Mouse (Mus musculus): ENCODE measurements around the gene Hist2h4.
"Not testable (repeated sequence)": the region's sequence is repeated elsewhere in the genome, so short reads cannot be mapped to it uniquely, and the experiment has no call there.

The Hist2h4 gene

DNA sequence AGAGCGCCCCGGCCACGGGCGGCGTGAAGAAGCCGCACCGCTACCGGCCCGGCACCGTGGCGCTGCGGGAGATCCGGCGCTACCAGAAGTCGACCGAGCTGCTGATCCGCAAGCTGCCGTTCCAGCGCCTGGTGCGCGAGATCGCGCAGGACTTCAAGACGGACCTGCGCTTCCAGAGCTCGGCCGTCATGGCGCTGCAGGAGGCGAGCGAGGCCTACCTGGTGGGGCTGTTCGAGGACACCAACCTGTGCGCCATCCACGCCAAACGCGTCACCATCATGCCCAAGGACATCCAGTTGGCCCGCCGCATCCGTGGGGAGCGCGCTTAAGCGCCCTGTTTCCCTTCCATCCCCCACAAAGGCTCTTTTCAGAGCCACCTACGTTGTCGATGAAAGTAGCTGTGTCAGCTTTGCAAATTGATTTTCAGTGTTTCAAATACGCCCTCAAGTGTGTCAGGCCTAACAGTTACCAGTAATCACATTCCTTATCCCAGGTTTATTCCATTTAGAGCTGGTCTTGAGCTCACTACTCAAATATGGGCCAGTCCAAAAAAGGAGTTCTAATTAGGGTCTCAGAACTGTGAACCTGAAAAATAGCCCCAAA lies 5.8 kb upstream of the Hist2h4 start:
- not testable (repeated sequence) for DNase-seq (ENCODE audit: low spot score)

DNA sequence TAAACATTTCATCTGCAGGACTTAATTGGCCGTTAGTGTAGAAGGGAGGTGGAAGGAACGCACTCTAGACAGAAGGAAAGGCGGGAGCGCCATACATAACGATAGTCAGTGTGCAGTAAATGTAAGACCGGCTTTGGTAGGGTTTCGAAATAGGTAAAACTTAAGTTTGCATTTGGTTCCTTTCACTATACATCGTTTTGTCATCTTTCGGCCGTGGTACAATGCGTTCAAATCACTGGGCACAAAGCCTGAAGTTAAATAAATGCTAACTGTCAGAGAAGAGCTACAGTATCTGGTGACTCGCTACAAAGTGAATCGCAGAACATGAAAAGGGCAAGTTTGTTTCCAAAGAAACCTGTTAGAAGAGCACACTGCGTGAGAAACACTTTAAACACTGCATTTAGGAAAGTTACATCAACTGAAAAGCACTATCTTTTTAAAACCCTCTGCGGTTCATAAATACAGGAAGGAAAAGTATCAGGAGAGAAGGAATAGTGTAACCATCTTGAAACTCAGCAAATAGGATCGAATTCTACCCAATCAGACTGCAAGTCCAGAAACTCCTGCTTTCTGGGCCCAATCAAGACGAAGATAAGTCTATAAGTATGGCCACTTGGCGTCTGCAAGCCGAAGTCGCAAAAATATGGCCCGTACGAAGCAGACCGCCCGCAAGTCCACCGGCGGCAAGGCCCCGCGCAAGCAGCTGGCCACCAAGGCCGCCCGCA lies 5.1 kb upstream of the Hist2h4 start, which contains the start of gene Hist2h3b:
Hist2h3b (plus strand) TSS at position 604 of the 725 bp plus-strand sequence.
- peak; percentile 72 for DNase-seq (ENCODE audit: low spot score)

DNA sequence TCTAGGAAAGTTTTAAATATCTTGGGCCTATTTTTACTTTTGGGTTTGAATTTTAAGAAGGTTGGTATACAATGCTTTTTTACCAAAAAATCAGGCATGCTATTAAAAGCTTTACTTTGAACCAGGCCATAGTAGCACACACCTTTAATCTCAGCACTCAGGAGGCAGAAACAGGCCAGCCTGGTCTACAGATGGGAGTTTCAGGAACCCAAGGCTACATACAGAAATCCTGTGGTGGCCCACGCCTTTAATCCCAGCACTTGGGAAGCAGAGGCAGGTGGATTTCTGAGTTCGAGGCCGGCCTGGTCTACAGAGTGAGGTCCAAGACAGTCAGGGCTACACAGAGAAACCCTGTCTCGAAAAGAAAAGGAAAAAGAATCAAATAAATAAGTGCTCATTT lies 4.4 kb upstream of the Hist2h4 start:
- no peak for DNase-seq (ENCODE audit: low spot score)

DNA sequence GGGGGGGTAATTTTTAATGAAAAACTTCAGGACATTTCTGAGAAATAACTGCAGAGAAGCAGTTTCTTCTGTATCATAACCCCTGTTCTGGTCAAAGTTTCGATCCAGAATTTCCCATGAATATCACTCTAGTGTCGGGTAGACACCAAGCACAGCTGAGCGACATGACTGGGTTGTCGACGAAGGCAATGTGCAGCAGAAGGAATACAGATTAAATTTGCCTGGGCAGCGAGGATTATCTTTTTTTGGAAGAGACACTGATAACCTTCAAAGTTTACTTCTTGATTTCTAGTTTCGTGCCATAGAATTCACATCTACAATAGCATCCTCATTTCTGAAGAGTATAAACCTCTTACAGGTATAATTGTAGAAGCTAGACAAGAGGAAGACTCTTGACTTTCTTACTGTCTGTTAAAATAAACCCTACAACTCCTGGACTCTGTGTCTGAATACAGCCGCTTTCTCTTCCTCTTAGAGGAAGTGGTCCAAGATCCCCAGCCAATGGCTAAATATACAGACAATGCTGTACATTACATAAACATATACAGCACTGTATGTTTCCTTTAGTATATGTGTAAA lies 3.1 kb upstream of the Hist2h4 start:
- DNase-seq (ENCODE audit: low spot score): no peak

DNA sequence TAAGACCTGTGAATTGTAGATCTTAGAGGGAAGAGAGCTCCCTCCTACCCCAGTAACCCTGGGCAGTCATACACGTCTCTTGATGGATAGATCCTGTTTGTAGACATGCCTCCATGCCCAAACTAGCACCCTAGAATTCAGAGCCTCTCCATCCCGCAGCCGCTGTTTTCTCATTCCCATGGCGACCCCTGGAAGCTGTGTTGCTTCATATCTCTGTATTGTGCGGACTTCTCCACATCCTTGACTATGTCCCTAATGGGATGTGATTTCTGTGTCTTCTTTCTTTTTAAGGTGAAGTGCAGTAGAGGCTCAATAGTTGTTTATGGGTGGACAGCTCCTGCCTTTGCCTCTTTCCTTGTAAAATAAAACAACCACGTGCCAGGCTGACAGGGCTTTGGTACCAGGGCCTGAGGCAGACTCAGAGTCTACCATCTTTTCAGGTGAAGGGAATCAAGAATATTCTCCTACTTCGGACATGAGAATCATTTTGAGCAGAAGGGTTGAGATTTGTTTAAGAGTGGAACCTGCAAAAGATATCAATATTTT lies 1.4 kb upstream of the Hist2h4 start:
- no peak for DNase-seq (ENCODE audit: low spot score)

DNA sequence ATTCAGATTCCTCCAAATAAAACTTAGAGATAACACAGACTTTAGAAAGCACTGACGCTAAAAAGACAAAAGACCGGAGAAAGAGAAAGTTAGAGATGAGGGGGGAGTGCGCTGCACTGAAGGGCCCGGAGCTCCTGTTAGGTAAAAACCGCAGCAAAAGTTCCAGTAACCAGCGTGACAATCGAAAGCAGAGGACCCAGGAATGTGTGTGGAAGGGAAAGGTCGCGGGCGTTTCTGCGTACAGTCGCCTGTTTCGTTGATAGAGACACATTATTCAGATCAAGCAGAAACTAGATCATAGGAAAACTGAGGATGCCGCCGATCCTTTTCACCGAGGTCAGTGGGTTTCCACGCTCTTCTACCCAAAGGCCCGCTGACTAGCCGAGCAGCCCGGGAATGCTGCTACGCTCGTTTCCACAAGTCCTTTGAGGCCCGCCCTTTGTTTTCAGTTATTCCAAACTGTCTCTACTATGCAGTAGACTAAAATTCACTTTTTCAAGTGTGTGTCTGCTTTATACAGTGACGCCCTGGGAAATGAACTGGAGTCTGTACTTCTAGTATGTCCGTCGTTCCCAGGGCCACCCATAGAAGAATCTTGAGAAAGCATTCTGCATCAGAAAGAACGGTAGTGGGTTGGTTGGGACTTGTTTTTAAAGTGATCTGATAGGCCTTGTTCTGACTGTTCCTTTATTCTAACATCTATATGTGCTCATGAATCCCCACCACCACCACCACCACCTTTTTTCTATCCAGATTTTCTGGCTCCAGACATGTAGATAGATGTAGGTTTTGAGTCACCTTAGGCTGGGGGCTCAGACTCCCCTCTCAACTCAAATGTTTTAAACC lies 670 bp upstream of the Hist2h4 start:
- DNase-seq (ENCODE audit: low spot score): no peak

DNA sequence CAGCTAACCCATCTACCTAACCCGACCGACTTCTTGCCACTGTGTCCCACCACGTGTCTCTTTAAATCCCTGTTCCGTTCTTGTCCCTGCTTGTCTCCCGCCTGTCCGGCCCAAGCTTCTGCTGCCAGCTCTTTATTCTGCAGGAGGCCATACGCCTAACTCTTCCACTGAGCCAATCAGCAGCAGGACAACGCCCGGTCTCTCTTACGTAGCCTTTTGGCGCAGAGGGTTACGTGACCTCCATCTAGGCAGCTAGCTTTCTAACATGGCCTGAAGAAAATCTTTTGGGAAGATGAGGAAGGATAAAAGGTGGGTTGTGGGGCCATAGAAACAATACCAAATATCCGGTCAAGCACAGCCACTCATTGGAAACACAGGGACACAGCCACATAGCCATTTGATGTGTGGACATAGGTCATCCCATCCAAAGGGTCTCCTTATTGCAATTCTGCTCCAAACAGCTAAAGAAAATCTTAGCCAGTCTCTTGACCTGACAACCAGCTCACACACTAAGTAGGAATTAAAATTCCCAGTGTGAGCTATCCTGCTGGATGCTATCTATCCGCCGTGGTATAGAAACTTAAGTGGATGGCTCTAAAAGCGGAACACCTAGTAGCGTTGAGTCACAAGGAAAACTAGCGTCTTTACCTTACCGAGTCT lies 765 bp downstream of the Hist2h4 start:
- peak; percentile 81 for DNase-seq (ENCODE audit: low spot score)

DNA sequence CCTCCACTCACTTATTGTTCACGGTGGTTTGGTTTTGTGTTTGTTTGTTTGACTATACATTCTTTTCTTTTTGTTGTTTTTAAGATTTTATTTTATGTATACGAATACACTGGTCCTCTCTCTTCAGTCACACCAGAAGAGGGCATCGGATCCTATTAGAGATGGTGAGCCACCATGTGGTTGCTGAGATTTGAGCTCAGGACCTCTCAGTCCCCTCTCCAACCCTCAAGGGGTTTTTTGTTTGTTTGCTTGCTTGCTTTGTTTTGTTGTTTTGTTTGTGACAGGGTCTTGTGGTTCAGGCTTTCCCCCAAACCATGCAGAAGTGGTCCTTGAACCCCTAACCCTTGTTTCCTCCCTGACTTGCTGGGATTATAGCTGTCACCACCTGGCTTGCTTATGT lies 1.5 kb downstream of the Hist2h4 start:
- DNase-seq (ENCODE audit: low spot score): no peak

DNA sequence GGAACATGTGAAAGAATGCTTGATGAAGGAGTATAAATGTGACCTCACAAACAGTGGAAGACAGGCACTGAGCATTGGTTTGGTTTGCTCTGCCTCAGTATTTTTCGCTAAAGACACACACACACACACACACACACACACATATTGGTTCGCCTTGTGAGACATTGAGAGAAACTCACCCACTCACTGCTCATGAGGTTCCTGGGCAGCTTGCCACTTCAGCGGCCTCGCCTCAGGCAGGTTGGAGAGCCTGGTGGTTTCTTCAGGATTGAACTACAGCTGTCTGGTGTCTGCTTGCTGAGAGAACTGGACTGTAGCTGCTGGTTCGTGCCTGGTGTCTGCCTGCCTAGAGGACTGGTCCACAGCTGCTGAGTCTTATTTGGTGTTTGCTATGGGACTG lies 2.9 kb downstream of the Hist2h4 start:
- DNase-seq (ENCODE audit: low spot score): no peak

DNA sequence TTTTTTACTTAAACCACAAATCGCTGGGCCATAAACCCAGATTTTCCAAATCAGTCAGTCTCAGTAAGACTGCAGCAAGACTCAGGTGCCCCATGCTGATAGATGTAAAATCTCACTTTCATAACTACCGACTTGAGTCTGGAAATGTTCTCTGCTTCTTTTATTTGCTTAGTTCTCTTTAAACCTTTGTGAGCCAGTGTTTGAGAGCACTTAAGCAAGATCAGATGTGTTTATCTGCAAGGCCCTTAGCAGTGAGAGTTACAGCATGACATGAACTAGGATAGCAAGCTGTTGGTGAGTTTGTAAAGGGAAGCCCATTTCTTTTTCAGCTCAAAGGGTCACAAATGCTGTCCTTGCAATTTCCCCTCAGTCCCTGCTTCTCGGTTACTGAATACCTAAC lies 5.9 kb downstream of the Hist2h4 start:
- no peak for DNase-seq (ENCODE audit: low spot score)

DNA sequence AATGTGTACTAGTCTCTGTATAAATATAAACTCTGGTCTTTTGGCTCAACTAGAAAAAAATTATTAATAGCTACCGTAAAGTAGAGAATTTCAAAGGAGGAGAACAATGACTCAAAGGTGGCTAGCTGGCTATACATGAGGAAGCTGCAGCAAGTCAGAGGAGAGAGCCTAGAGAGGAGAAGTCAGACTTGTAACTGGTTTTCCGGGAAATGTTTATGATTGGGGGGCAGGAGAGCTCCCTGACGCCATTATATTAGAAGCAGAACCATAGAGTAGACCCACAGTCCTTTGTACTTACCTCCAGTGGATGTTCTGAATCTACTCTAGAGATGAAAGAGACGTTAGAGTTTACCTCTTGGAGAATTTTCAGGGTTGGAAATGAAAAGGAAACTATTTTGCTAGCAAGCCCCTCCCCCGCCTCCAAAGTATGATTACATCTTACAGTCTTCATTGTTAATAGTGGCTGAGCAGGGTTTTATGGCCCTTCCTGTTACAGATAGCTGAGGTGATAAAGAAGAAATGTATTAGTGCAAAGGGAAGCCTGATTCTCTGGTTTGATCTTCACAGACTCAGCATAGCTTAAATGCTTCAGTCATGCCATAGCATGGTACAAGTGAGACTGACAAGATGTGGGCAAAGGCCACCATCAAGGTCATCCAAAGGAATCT lies 7.1 kb downstream of the Hist2h4 start:
- no peak for DNase-seq (ENCODE audit: low spot score)

DNA sequence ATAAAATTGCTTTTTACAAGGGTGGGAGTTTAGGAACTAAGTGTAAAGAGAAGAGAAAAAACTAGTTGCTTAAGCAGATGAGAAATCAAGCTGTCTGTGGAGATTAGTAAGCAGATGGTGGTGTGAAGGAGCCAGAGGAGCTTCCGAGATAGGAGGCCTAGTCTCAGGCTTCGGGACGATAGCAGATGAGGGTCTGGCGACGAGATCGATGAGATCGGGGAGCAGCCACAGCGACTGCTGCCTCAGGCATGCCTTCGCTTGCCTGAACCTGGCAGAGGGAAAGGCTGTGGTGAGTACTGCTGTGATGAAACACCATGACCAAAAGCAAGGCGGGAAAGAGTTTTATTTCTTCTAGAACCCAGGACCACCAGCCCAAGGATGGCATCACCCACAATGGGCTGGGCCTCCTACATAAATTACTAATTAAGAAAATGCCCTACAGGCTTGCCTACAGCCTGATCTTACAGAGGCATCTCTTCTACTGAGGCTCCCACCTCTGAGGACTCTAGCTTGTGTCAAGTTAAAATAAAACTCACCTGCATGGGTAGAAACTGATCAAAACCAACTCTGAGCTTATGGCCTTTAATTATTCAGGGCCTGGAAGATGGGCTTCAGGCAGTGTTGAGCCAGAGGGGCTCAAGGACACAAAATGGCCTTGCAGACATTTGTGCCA lies 8.3 kb downstream of the Hist2h4 start:
- DNase-seq (ENCODE audit: low spot score): no peak

DNA sequence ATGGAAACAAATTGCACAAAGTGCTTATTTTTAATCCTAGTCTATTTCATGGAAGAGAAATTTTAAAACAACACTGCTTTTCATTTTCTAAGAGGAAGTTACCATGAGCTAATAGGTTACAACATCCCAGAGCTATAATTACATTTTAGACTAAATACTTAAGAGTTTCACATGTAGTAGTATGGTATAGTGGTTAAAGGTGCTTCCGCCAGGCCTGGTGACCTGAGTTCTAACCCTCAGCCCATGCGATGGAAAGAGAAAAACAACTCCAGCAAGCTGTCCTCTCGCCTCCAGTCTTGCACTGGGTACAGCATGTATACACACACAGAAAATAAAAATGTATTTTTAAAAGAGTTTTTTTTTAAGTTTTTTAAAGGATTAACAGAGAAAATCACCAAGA lies 11.3 kb downstream of the Hist2h4 start:
- DNase-seq (ENCODE audit: low spot score): no peak

DNA sequence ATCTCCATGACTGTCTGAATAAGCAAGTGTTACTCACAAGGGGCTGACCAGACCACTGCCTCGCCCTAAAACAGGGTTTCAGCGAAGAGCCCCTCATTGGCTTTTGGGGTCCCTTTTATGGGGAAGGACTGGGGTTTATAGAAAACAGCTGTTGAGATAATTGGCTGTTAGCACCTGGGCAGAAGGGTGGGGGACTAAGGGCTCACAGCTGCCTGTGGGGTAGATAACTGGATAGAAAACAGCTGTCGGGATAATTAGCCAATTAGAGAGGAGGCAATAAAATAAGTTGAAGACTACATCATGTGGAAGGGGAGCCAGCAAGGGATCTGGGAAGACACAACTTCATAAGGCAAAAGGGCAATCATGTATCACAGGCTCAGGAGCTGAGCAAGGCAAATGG lies 12.2 kb downstream of the Hist2h4 start:
- no peak for DNase-seq (ENCODE audit: low spot score)

DNA sequence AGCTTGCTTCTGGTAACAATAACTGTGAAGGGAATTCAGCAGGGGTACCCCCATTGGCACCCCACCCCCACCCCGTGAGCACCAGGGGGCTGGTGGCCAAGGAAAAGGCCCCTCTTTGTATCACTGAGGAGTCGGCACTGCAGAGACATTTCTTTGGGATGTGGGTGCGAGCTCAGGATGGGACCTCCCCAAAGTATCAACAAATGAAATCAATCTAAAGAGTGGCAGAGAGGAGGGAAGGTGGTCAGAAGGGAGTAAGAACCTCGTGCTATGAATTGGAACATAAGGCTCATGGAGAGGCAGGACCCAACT lies 14.1 kb downstream of the Hist2h4 start:
- DNase-seq (ENCODE audit: low spot score): no peak

DNA sequence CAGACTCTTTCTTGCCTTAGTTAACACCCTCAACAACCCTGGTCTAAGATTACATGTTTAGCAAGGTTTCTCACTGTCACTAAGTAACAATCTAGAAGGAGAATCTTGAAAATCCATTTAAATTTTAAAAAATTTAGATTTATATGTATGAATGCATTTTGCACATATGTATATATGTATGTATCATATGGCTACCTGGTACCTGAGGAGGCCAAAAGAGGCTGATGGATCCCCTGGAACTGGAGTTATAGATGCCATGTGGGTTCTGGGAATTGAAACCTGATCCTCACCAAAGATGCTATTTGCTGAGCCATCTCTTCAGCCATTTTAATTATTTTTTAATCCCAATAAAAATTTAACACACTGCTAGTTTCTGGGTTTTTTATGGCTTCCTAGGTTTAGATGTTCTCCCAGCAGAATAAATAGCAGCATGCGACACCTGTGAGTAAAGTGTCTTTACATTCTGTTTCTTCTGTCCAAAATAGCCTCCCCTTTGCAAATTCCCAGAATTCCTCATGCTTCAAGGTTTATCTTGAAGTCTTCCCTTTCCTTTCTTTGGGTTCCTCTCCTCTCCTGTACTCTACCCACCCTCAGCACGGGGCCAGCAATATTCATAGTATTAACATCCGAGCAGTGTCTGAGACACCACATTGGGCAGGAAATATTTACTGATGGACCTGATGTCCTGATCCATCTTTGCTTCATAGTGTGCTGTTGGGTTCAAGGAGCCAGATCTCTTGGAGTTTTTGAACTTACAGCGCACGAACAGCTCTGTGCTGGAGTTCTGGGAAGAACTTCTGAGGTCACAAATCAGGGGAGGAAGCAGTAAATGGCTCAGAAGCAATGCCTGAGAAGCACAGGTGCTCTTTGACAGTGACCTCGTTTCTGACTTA lies 14.7 kb downstream of the Hist2h4 start:
- DNase-seq (ENCODE audit: low spot score): no peak

DNA sequence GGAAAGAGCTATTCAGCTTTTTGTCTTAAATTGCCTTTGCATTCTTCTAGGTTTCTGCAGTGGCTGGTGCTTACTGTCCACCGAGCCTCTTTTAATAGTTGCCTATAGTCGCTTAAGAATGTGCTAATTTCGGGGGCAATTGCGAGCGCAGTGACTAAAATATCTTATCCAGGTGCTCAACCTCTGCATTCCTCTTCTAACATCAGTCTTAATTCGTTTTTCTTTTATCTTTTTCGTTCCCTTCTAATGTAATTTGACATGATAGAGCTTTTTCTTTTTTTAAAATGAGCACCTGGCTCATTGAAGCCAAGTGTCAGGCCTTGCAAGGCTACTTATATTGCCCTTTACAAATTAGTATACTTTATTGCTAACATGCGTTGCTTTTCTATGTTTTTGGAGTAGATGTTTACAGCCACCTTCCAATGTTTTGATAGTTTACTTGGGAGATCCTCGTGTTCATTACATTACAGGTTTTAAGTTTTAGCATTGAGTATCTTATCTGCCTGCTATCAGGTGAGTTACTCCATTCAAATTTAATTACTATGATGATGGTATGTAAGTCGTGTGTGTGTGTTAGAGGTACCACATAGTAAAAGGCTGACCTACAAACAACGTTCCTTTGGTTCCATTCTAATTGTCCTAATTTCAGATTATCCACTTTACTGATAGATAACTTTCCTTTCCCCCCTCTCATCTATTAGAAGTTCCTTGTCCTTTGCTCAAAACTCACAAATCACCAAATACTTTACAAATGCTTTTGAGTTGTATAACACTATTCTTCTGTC lies 15.6 kb downstream of the Hist2h4 start:
- no peak for DNase-seq (ENCODE audit: low spot score)

DNA sequence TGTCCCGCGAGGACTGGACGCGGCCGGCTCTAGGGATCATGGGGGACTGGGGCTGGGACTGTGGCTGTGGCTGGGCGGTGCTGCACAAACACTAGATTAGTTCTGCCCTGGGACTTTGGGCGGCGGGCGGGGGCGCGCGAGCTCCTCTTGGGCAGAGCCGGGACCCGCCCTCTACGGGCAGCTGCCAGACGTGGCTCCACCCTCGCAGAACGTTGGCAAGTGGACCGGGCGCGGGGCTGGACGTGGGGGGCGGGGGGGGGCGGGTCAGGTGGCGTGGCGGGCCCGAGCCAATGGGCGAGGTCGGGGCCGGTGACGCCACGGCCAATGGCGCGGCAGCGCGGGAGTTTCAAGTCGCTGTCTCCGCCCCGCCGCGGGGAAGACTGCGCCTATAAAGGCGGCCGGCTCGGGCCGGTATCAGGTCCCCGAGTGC lies 16.7 kb downstream of the Hist2h4 start, which contains the start of gene Hist2h3c1:
Hist2h3c1 (plus strand) TSS at position 259 of the 430 bp plus-strand sequence.
- DNase-seq (ENCODE audit: low spot score): not testable (repeated sequence)

DNA sequence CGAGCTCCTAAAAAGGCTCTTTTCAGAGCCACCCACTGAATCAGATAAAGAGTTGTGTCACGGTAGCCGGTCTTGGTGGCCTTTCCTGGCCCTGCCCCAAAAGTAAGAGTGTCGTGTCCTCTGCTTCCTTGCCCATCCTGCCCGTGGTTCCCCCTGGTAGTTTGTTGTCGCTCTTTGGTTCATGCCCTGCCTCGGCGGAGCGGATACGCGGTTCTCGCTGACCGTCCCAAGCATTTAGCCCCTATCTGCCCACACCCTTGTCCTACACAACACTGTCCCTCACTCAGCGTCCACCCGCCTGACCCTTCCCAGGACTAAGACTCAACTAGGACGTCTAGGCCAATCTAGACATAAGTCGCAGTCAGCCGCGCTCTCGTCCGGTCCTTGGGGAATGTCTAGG lies 17.1 kb downstream of the Hist2h4 start:
- not testable (repeated sequence) for DNase-seq (ENCODE audit: low spot score)

Data from ovary, adult 18-20 months (tissue).